In the genomic region with DNA sequence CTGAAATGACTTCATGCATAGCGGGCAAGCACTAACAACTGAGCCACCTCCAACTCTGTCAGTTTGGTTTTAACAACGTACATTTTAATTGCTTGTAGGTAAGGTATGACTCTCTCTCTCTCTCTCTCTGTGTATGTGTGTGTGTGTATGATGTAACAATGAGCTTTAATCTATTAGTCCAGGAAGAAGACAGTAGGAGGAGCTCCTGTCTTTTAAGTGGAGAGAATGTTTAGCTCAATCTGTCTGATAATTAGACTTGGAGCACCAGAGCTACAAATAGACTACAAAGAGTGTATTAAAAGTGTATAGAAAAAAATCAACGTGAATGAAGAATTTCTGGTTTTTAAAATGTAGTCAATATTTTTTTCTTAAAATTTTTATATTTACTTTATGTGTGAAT, we compare ENCODE assay signal across 21 mouse cellular contexts.
"Had no signal": no experiment of that assay in that cellular context is flagged by ENCODE, and none has a peak within 500 bp of the region (broad histone marks: within the 10 kb centered on the region; RNA-seq: fewer than 3 reads in every experiment).

No protein-coding gene starts in this region.

- H3K9ac ChIP-seq: kidney, embryonic 15.5 days; limb, embryonic 12.5 days; limb, embryonic 15.5 days; liver, embryonic 12.5 days; liver, embryonic 15.5 days; midbrain, embryonic 13.5 days; neural tube, embryonic 12.5 days; neural tube, embryonic 15.5 days; stomach, embryonic 15.5 days had no signal

- H3K27ac ChIP-seq: kidney, embryonic 15.5 days; limb, embryonic 12.5 days; limb, embryonic 15.5 days; liver, embryonic 12.5 days; liver, embryonic 15.5 days; midbrain, embryonic 13.5 days; neural tube, embryonic 12.5 days; neural tube, embryonic 15.5 days; stomach, embryonic 15.5 days had no signal

- ATAC-seq: liver, embryonic 12.5 days; midbrain, embryonic 13.5 days had no signal

- DNase-seq: kidney, adult 11 months; kidney, adult 8-10 months; kidney, postnatal 25 days; left cerebral cortex, postnatal 4 days; lung, adult 2 months; lung, postnatal 14 days; lung, postnatal 4 days; right cerebral cortex, adult 18-20 months; right cerebral cortex, postnatal 25 days; spleen, adult 18-20 months; thymus, adult 18-20 months; thymus, postnatal 36 days had no signal

- H3K4me1 ChIP-seq: midbrain, embryonic 13.5 days; neural tube, embryonic 12.5 days; neural tube, embryonic 15.5 days had no signal

- H3K9me3 ChIP-seq: kidney, embryonic 15.5 days; limb, embryonic 12.5 days; limb, embryonic 15.5 days; liver, embryonic 12.5 days; liver, embryonic 15.5 days; midbrain, embryonic 13.5 days; neural tube, embryonic 12.5 days; neural tube, embryonic 15.5 days; stomach, embryonic 15.5 days had no signal

- H3K36me3 ChIP-seq: kidney, embryonic 15.5 days; limb, embryonic 12.5 days; limb, embryonic 15.5 days; liver, embryonic 12.5 days; liver, embryonic 15.5 days; midbrain, embryonic 13.5 days; neural tube, embryonic 12.5 days; neural tube, embryonic 15.5 days; stomach, embryonic 15.5 days had no signal

- H3K27me3 ChIP-seq: kidney, embryonic 15.5 days; limb, embryonic 12.5 days; limb, embryonic 15.5 days; liver, embryonic 12.5 days; liver, embryonic 15.5 days; midbrain, embryonic 13.5 days; neural tube, embryonic 12.5 days; neural tube, embryonic 15.5 days; stomach, embryonic 15.5 days had no signal

- H3K4me3 ChIP-seq: kidney, embryonic 15.5 days; limb, embryonic 12.5 days; limb, embryonic 15.5 days; liver, embryonic 12.5 days; liver, embryonic 15.5 days; midbrain, embryonic 13.5 days; neural tube, embryonic 12.5 days; neural tube, embryonic 15.5 days; stomach, embryonic 15.5 days had no signal

- H3K4me2 ChIP-seq: kidney, embryonic 15.5 days; limb, embryonic 12.5 days; limb, embryonic 15.5 days; liver, embryonic 12.5 days; liver, embryonic 15.5 days; midbrain, embryonic 13.5 days; neural tube, embryonic 12.5 days; neural tube, embryonic 15.5 days; stomach, embryonic 15.5 days had no signal
